Mouse (Mus musculus) CD4-positive helper T cell, adult 2 months (primary cell): ENCODE results near the gene Mrap.

ENCODE experiments used
- DNase-seq: peaks from one replicate; pipeline ENCODE4 v3.0.0-alpha.2; 2012; ENCODE audit warnings: low read depth, missing footprints, low spot score

Mrap gene

GRCm38 (mm10) chr16:90738092-90738956 lies at the start of gene Mrap:
Mrap (plus strand) TSS chr16:90738207.
- DNase-seq: no peak

GRCm38 (mm10) chr16:90692704-90693385 lies 45.2 kb upstream of the Mrap start:
- no peak for DNase-seq

GRCm38 (mm10) chr16:90693625-90694024 lies 44.4 kb upstream of the Mrap start:
- DNase-seq: no peak

- peak; percentile 43 for DNase-seq
Observed at GRCm38 (mm10) chr16:90694719-90695118, 43.3 kb upstream of the Mrap start.

- no peak for DNase-seq
Observed at GRCm38 (mm10) chr16:90695121-90695520, 42.9 kb upstream of the Mrap start.

- no peak for DNase-seq
Observed at GRCm38 (mm10) chr16:90696306-90696705, 41.7 kb upstream of the Mrap start.

GRCm38 (mm10) chr16:90699390-90699789 lies 38.6 kb upstream of the Mrap start:
- no peak for DNase-seq

- DNase-seq: no peak
Observed at GRCm38 (mm10) chr16:90701541-90701940, 36.5 kb upstream of the Mrap start.

- no peak for DNase-seq
Observed at GRCm38 (mm10) chr16:90703646-90704045, 34.4 kb upstream of the Mrap start.

- no peak for DNase-seq
Observed at GRCm38 (mm10) chr16:90704161-90704825, 33.7 kb upstream of the Mrap start.

- DNase-seq: no peak
Observed at GRCm38 (mm10) chr16:90706279-90706678, 31.7 kb upstream of the Mrap start.

- no peak for DNase-seq
Observed at GRCm38 (mm10) chr16:90709711-90710289, 28.2 kb upstream of the Mrap start.

GRCm38 (mm10) chr16:90710313-90710712 lies 27.7 kb upstream of the Mrap start:
- no peak for DNase-seq

GRCm38 (mm10) chr16:90724051-90724450 lies 14.0 kb upstream of the Mrap start:
- DNase-seq: peak; percentile 13

GRCm38 (mm10) chr16:90726600-90727227 lies 11.3 kb upstream of the Mrap start:
- peak; percentile 77 for DNase-seq

GRCm38 (mm10) chr16:90727233-90728115 lies 10.5 kb upstream of the Mrap start, which contains the start of gene Mis18a:
Mis18a (minus strand) TSS chr16:90727404.
- DNase-seq: peak; percentile 96

GRCm38 (mm10) chr16:90735611-90736010 lies 2.4 kb upstream of the Mrap start:
- DNase-seq: no peak

- no peak for DNase-seq
Observed at GRCm38 (mm10) chr16:90736672-90737270, 1.2 kb upstream of the Mrap start.

GRCm38 (mm10) chr16:90747143-90747542 lies 9.1 kb downstream of the Mrap start:
- no peak for DNase-seq

- DNase-seq: no peak
Observed at GRCm38 (mm10) chr16:90748169-90748568, 10.2 kb downstream of the Mrap start.
